Mouse (Mus musculus) liver, embryonic 14.5 days (tissue): ENCODE measurements at regions not wholly inside any gene's neighbourhood (a gene's known extent, or its start where the extent isn't known, plus 50 kb on each side); places are given as distances from the start of the nearest gene placed in this dataset.

Source experiments
- ATAC-seq: fragments of 200-750 bp; cut with Nextera tagmentation; 2 replicates; pipeline ENCODE4 v1.8.0; 2017; ENCODE audit warnings: moderate number of reproducible peaks, mild to moderate bottlenecking, moderate library complexity; ENCODE audit not compliant: insufficient read depth
- DNase-seq, 3 experiments: peaks; one replicate each; pipeline ENCODE4 v3.0.0-alpha.2; 2012 to 2013; ENCODE audit warnings: low read depth in 3 of 3, low spot score in 3 of 3
- H3K27ac ChIP-seq: fragments of 300-500 bp; sonication (generic); 2 replicates; pipeline ENCODE4 v1.5.1; 2014; ENCODE audit warnings: moderate library complexity, mild to moderate bottlenecking, control low read depth, inconsistent platforms
- H3K27me3 ChIP-seq: fragments of 300-500 bp; sonication (generic); 2 replicates; pipeline ENCODE4 v1.6.1; 2014; ENCODE audit warnings: mild to moderate bottlenecking, low read length, moderate library complexity; ENCODE audit not compliant: control insufficient read depth, insufficient read depth
- H3K36me3 ChIP-seq: fragments of 300-500 bp; sonication (generic); replicated peaks from 2 replicates; pipeline ENCODE4 v1.6.1; 2014; ENCODE audit warnings: low read depth; ENCODE audit not compliant: control insufficient read depth, insufficient read depth
- H3K4me1 ChIP-seq, 2 experiments: fragments of 200-500 bp in 1 of 2; fragments of 300-500 bp in 1 of 2; sonication (generic) in 1 of 2; replicated peaks; 2 replicates each; pipeline ENCODE4 v1.6.1; 2012 to 2014; ENCODE audit warnings: antibody characterized with exemption in 1 of 2, inconsistent platforms in 1 of 2, low read length in 1 of 2; ENCODE audit not compliant: control insufficient read depth in 2 of 2, insufficient read depth in 2 of 2
- H3K4me2 ChIP-seq: fragments of 300-500 bp; sonication (generic); 2 replicates; pipeline ENCODE4 v1.6.1; 2014; ENCODE audit warnings: low read depth, mild to moderate bottlenecking, control low read depth, moderate library complexity
- H3K4me3 ChIP-seq, 2 experiments: fragments of 200-500 bp in 1 of 2; fragments of 300-500 bp in 1 of 2; sonication (generic) in 1 of 2; 2 replicates each; pipeline ENCODE4 v1.5.1; 2012 to 2014; ENCODE audit warnings: low read depth in 2 of 2, low read length in 2 of 2, mild to moderate bottlenecking in 2 of 2, control low read depth in 1 of 2, inconsistent platforms in 1 of 2, moderate library complexity in 1 of 2; ENCODE audit not compliant: insufficient read depth in 1 of 2
- H3K9ac ChIP-seq: fragments of 300-500 bp; sonication (generic); replicated peaks from 2 replicates; pipeline ENCODE4 v1.6.1; 2014; ENCODE audit warnings: mild to moderate bottlenecking, control low read depth, moderate library complexity
- H3K9me3 ChIP-seq: fragments of 300-500 bp; sonication (generic); 2 replicates; pipeline ENCODE4 v1.6.1; 2016; ENCODE audit warnings: low read length, mixed read lengths; ENCODE audit not compliant: control insufficient read depth
- CTCF ChIP-seq: IDR thresholded peaks from 2 replicates; pipeline ENCODE4 v1.5.1; 2016; ENCODE audit warnings: antibody characterized with exemption, low read depth, control low read depth
- EP300 ChIP-seq: IDR thresholded peaks from 2 replicates; pipeline ENCODE4 v1.6.1; 2016; ENCODE audit warnings: antibody characterized with exemption, low read depth
- WGBS: fragments of 180-500 bp; shearing (Covaris S2); extraction: QIAGEN DNeasy Blood & Tissue Kit; methylation state at CpG from one replicate; pipeline ENCODE4 v1.1.7; 2014; ENCODE audit not compliant: insufficient replicate concordance; 5-methylcytosine and 5-hydroxymethylcytosine counted together

GRCm38 (mm10) chr1:90385024-90385423 lies 181.2 kb downstream of the Ackr3 start:
- TF ChIP-seq EP300 (no peak), CTCF (no peak)
- H3K9ac ChIP-seq: no peak overlapping the region
- DNase-seq (no peak), ATAC-seq (no peak)
- H3K9me3 ChIP-seq: no peaks in the 10 kb centered on the region
- H3K36me3 ChIP-seq: no peaks in the 10 kb centered on the region
- H3K4me2 ChIP-seq: no peak overlapping the region
- no peak overlapping the region for H3K27ac ChIP-seq
- WGBS: 12% methylated on average over 4 of the region's 4 CpGs
- H3K4me1 ChIP-seq: no peaks in the 10 kb centered on the region
- no peaks in the 10 kb centered on the region for H3K27me3 ChIP-seq
- no peak overlapping the region for H3K4me3 ChIP-seq

- Histone ChIP-seq H3K9ac (no peak overlapping the region), H3K9me3 (no peaks in the 10 kb centered on the region), H3K4me1 (no peaks in the 10 kb centered on the region), H3K4me3 (no peak overlapping the region), H3K27me3 (no peaks in the 10 kb centered on the region), H3K36me3 (no peaks in the 10 kb centered on the region), H3K27ac (no peak overlapping the region), H3K4me2 (no peak overlapping the region)
- TF ChIP-seq EP300 (no peak), CTCF (no peak)
- WGBS: 60% methylated on average over 7 of the region's 7 CpGs
- ATAC-seq (no peak), DNase-seq (no peak)
Measured at GRCm38 (mm10) chr1:90386792-90387191, 183.0 kb downstream of the Ackr3 start.

GRCm38 (mm10) chr1:90390422-90390821 lies 186.6 kb downstream of the Ackr3 start:
- Histone ChIP-seq H3K9ac (no peak overlapping the region), H3K4me2 (no peak overlapping the region), H3K9me3 (no peaks in the 10 kb centered on the region), H3K4me3 (no peak overlapping the region), H3K4me1 (0 out of 4 replicates have a peak, but pooled peaks cover 0 to 2% of the 10 kb centered on the region in 2 experiments), H3K27ac (no peak overlapping the region), H3K27me3 (no peaks in the 10 kb centered on the region), H3K36me3 (no peaks in the 10 kb centered on the region)
- WGBS: 68% methylated on average over 7 of the region's 7 CpGs
- ATAC-seq (no peak), DNase-seq (no peak)
- TF ChIP-seq EP300: no peak
- TF ChIP-seq CTCF: no peak

GRCm38 (mm10) chr1:90393861-90394260 lies 190.1 kb downstream of the Ackr3 start:
- Histone ChIP-seq H3K9me3 (no peaks in the 10 kb centered on the region), H3K36me3 (no peaks in the 10 kb centered on the region), H3K4me1 (0 out of 4 replicates have a peak, but pooled peaks cover 0 to 2% of the 10 kb centered on the region in 2 experiments), H3K27ac (no peak overlapping the region), H3K9ac (no peak overlapping the region), H3K27me3 (no peaks in the 10 kb centered on the region), H3K4me3 (no peak overlapping the region), H3K4me2 (no peak overlapping the region)
- WGBS: 53% methylated on average over 5 of the region's 5 CpGs
- TF ChIP-seq EP300 (no peak), CTCF (no peak)
- DNase-seq: no peak
- ATAC-seq: no peak

GRCm38 (mm10) chr1:90395331-90396016 lies 191.7 kb downstream of the Ackr3 start:
- no peak overlapping the region for H3K4me3 ChIP-seq
- H3K9ac ChIP-seq: no peak overlapping the region
- 59% methylated on average over 5 of the region's 5 CpGs for WGBS
- H3K9me3 ChIP-seq: no peaks in the 10 kb centered on the region
- DNase-seq (no peak), ATAC-seq (no peak)
- no peak overlapping the region for H3K4me2 ChIP-seq
- 0 out of 4 replicates have a peak, but pooled peaks cover 0 to 2% of the 10 kb centered on the region in 2 experiments for H3K4me1 ChIP-seq
- H3K27me3 ChIP-seq: no peaks in the 10 kb centered on the region
- no peak overlapping the region for H3K27ac ChIP-seq
- no peak for TF ChIP-seq EP300
- no peak for TF ChIP-seq CTCF
- H3K36me3 ChIP-seq: no peaks in the 10 kb centered on the region
